In genomic region chr14:54669381-54669780, GRCm38 (mm10) we compare ENCODE assay signal across 10 mouse cellular contexts. TPM values are rescaled to one million over a fixed set of nuclear protein-coding genes. Genes with fewer than 3 reads are reported as not detected.
DNase-seq lines count a peak whose midpoint lies in the region; TF ChIP-seq lines count a peak whose summit lies in the region.
"Had no signal": no experiment of that assay in that cellular context is flagged by ENCODE, and none has a peak within 500 bp of the region (broad histone marks: within the 10 kb centered on the region; RNA-seq: fewer than 3 reads in every experiment).

No protein-coding gene starts in this region.

- DNase-seq in heart, adult 2 months: peak; percentile 39 to 63
- no peak for DNase-seq in heart, embryonic 10.5 days (ENCODE audit: low spot score)
- DNase-seq in urinary bladder, postnatal 14 days (ENCODE audit: low spot score): peak; percentile 48
- no peak for DNase-seq in urinary bladder, postnatal 4 days (ENCODE audit: low spot score in 2 of 2)
- peak; percentile 59 for DNase-seq in kidney, postnatal 14 days
- peak; percentile 30 for DNase-seq in spleen, adult 12 weeks (ENCODE audit: low spot score)
- no peak for DNase-seq in midbrain, embryonic 10.5 days (ENCODE audit: low spot score)

- no peak overlapping the region for H3K4me3 ChIP-seq in heart, adult 2 months
- H3K4me3 ChIP-seq in heart, embryonic 10.5 days: no peak overlapping the region
- H3K4me3 ChIP-seq in cortical plate, adult 2 months (ENCODE audit: insufficient read depth, low read length): no peak overlapping the region
- H3K4me3 ChIP-seq in midbrain, embryonic 10.5 days: no peak overlapping the region
- H3K4me3 ChIP-seq: embryonic facial prominence, embryonic 12.5 days had no signal

- TF ChIP-seq CTCF in heart, adult 2 months (IDR thresholded peaks at IDR 0.05): peak; percentile 89
- peak; percentile 45; the same call in 1 of the 2 replicates for TF ChIP-seq CTCF in cortical plate, adult 2 months (IDR thresholded peaks at IDR 0.05; ENCODE audit: extremely low read depth, insufficient read depth, low read length)

- TF ChIP-seq EP300 in heart, adult 2 months (IDR thresholded peaks at IDR 0.05; ENCODE audit: insufficient read depth, low read depth, low read length): no peak

- 67% methylated on average over 4 of the region's 4 CpGs for WGBS in heart, adult 2 months
- 75% methylated on average over 4 of the region's 4 CpGs for WGBS in heart, embryonic 10.5 days
- 89% methylated on average over 4 of the region's 4 CpGs for WGBS in midbrain, embryonic 10.5 days

- no peaks in the 10 kb centered on the region for H3K79me2 ChIP-seq in heart, adult 2 months (replicated peaks; ENCODE audit: control insufficient read depth, insufficient read depth, low read length)

- no peaks in the 10 kb centered on the region for H3K9me3 ChIP-seq in heart, embryonic 10.5 days
- H3K9me3 ChIP-seq in midbrain, embryonic 10.5 days (replicated peaks): no peaks in the 10 kb centered on the region
- H3K9me3 ChIP-seq: embryonic facial prominence, embryonic 12.5 days had no signal

- H3K27me3 ChIP-seq in heart, adult 2 months (ENCODE audit: control insufficient read depth, insufficient read depth, low read length): no peaks in the 10 kb centered on the region
- H3K27me3 ChIP-seq in heart, embryonic 10.5 days (ENCODE audit: insufficient read depth, poor library complexity, severe bottlenecking): no peaks in the 10 kb centered on the region
- H3K27me3 ChIP-seq in midbrain, embryonic 10.5 days (ENCODE audit: low read depth, poor library complexity, severe bottlenecking): no peaks in the 10 kb centered on the region
- H3K27me3 ChIP-seq: embryonic facial prominence, embryonic 12.5 days had no signal

- TF ChIP-seq POLR2A in heart, adult 2 months (IDR thresholded peaks at IDR 0.05; ENCODE audit: insufficient read depth, low read depth, low read length): no peak
- no peak for TF ChIP-seq POLR2A in cortical plate, adult 2 months (IDR thresholded peaks at IDR 0.05; ENCODE audit: extremely low read depth, insufficient read depth, low read length)

- peaks cover 5% of the 10 kb centered on the region for H3K36me3 ChIP-seq in heart, adult 2 months (ENCODE audit: control insufficient read depth, insufficient read depth, low read length)
- peaks cover 73% of the 10 kb centered on the region for H3K36me3 ChIP-seq in heart, embryonic 10.5 days
- peaks cover 90% of the 10 kb centered on the region for H3K36me3 ChIP-seq in midbrain, embryonic 10.5 days

- H3K4me1 ChIP-seq in heart, adult 2 months (ENCODE audit: control insufficient read depth, insufficient read depth, low read length): no peaks in the 10 kb centered on the region
- H3K4me1 ChIP-seq in heart, embryonic 10.5 days: no peaks in the 10 kb centered on the region
- H3K4me1 ChIP-seq in cortical plate, adult 2 months (ENCODE audit: control insufficient read depth, insufficient read depth, low read length): no peaks in the 10 kb centered on the region; the same call in 1 of the 2 replicates
- H3K4me1 ChIP-seq in midbrain, embryonic 10.5 days: no peaks in the 10 kb centered on the region
- H3K4me1 ChIP-seq: embryonic facial prominence, embryonic 12.5 days had no signal

- intact Hi-C loops in heart, adult 2 months (cut with DNase I): loop anchor here (1.0 kb wide), 1 partner anchor 32 kb away; no protein-coding TSS in a partner anchor

- H3K27ac ChIP-seq in heart, adult 2 months: no peak overlapping the region
- H3K27ac ChIP-seq in heart, embryonic 10.5 days: no peak overlapping the region
- H3K27ac ChIP-seq in cortical plate, adult 2 months (ENCODE audit: insufficient read depth, low read length): no peak overlapping the region
- H3K27ac ChIP-seq in midbrain, embryonic 10.5 days (replicated peaks): no peak overlapping the region
- H3K27ac ChIP-seq: embryonic facial prominence, embryonic 12.5 days had no signal

- no peak overlapping the region for H3K9ac ChIP-seq in heart, adult 2 months (ENCODE audit: low read depth, low read length)
- H3K9ac ChIP-seq: embryonic facial prominence, embryonic 12.5 days had no signal

RNA-seq across cellular contexts. Expression of gene 1700123O20Rik, which starts 16.6 kb away (rescaled TPM):
- total RNA-seq in heart, adult 2 months (2021): 10 to 100 TPM; 12.5 to 13.3 TPM
- polyA plus RNA-seq in heart, adult 2 months (2012; rRNA removed): 18.2 and 27.4 TPM in 2 replicates
- polyA plus RNA-seq in heart, embryonic 10.5 days (2016; fragmentation: Nextera tagmentation; extraction: Ambion mirVana): 64.6 and 79.7 TPM in 2 replicates
- polyA plus RNA-seq in cortical plate, adult 2 months (2012; rRNA removed): 35.1 and 37.9 TPM in 2 replicates
- 106 and 111 TPM in 2 replicates for polyA plus RNA-seq in midbrain, embryonic 10.5 days (2016; fragmentation: Nextera tagmentation; extraction: Ambion mirVana)

RNA-seq across cellular contexts. Expression of gene Acin1, which starts 17.4 kb away (rescaled TPM):
- 10 to 100 TPM; 72.3 to 84.9 TPM for total RNA-seq in heart, adult 2 months (2021)
- polyA plus RNA-seq in heart, adult 2 months (2012; rRNA removed): 59.9 and 78.7 TPM in 2 replicates
- polyA plus RNA-seq in heart, embryonic 10.5 days (2016; fragmentation: Nextera tagmentation; extraction: Ambion mirVana): 80.3 and 110 TPM in 2 replicates
- 169 and 194 TPM in 2 replicates for polyA plus RNA-seq in cortical plate, adult 2 months (2012; rRNA removed)
- 128 and 145 TPM in 2 replicates for polyA plus RNA-seq in midbrain, embryonic 10.5 days (2016; fragmentation: Nextera tagmentation; extraction: Ambion mirVana)

RNA-seq across cellular contexts. Expression of gene Cdh24, which starts 28.2 kb away (rescaled TPM):
- under 1 TPM; 0.18 to 0.31 TPM for total RNA-seq in heart, adult 2 months (2021)
- polyA plus RNA-seq in heart, adult 2 months (2012; rRNA removed): 1.00 and 1.1 TPM in 2 replicates
- 2.5 and 4.4 TPM in 2 replicates for polyA plus RNA-seq in heart, embryonic 10.5 days (2016; fragmentation: Nextera tagmentation; extraction: Ambion mirVana)
- 13.3 and 18.6 TPM in 2 replicates for polyA plus RNA-seq in cortical plate, adult 2 months (2012; rRNA removed)
- 4.1 and 4.6 TPM in 2 replicates for polyA plus RNA-seq in midbrain, embryonic 10.5 days (2016; fragmentation: Nextera tagmentation; extraction: Ambion mirVana)

RNA-seq across cellular contexts. Expression of gene Gm17606, which starts 28.6 kb away (rescaled TPM):
- not detected for total RNA-seq in heart, adult 2 months (2021)
- polyA plus RNA-seq in heart, adult 2 months (2012; rRNA removed): not detected in 2 replicates
- polyA plus RNA-seq in heart, embryonic 10.5 days (2016; fragmentation: Nextera tagmentation; extraction: Ambion mirVana): not detected in 2 replicates
- polyA plus RNA-seq in cortical plate, adult 2 months (2012; rRNA removed): not detected in 2 replicates
- polyA plus RNA-seq in midbrain, embryonic 10.5 days (2016; fragmentation: Nextera tagmentation; extraction: Ambion mirVana): not detected in 2 replicates
- total RNA-seq: left cerebral cortex, postnatal 10 days had no signal

RNA-seq across cellular contexts. Expression of gene Gm29776, which starts 29.3 kb away (rescaled TPM):
- total RNA-seq in heart, adult 2 months (2021): not detected
- 0.04 and 0.09 TPM in 2 replicates for polyA plus RNA-seq in heart, adult 2 months (2012; rRNA removed)
- 0.10 and 0.38 TPM in 2 replicates for polyA plus RNA-seq in heart, embryonic 10.5 days (2016; fragmentation: Nextera tagmentation; extraction: Ambion mirVana)
- polyA plus RNA-seq in cortical plate, adult 2 months (2012; rRNA removed): 0.04 and 0.06 TPM in 2 replicates
- polyA plus RNA-seq in midbrain, embryonic 10.5 days (2016; fragmentation: Nextera tagmentation; extraction: Ambion mirVana): 0.15 TPM in 1 of 2 replicates, not detected in the other

Comparison
In these comparisons a context has a peak if more than half of its experiments do, and no peak if none do; other contexts are left out.
1. DNase-seq: peak in heart, adult 2 months (2 of 2), urinary bladder, postnatal 14 days (single experiment), kidney, postnatal 14 days (single experiment) and spleen, adult 12 weeks (single experiment); none in heart, embryonic 10.5 days (single experiment), urinary bladder, postnatal 4 days (0 of 2) and midbrain, embryonic 10.5 days (single experiment).